Mouse (Mus musculus): Measurements from ENCODE around the gene Tpmt.

GRCm38 (mm10) chr13:47071871-47072270 is 27.3 kb upstream of the Tpmt start:
- TF ChIP-seq CTCF (IDR thresholded peaks at IDR 0.05; ENCODE audit: low read depth) (no peak), EP300 (IDR thresholded peaks at IDR 0.05; ENCODE audit: low read depth) (no peak)

All from liver, embryonic 14.5 days (tissue).